Mouse (Mus musculus) spleen, adult 2 months (tissue): Measurements from ENCODE around the gene Errfi1. TPM values are rescaled to one million over a fixed set of nuclear protein-coding genes. Genes with fewer than 3 reads are reported as not detected.
A peak's percentile ranks its signal among the peaks of the same experiment; 100 is the strongest.

ENCODE experiments used
- DNase-seq, 2 experiments: peaks; one replicate each; pipeline versions ENCODE4 v3.0.0 to v3.0.0-alpha.2; 2012 to 2021; ENCODE audit warnings: low spot score in 2 of 2, low read depth in 1 of 2
- H3K27ac ChIP-seq: fragments of 200-500 bp; 2 replicates; pipeline ENCODE4 v1.5.1; 2012; ENCODE audit warnings: low read length, inconsistent platforms; ENCODE audit not compliant: insufficient read depth
- H3K27me3 ChIP-seq: fragments of 200-500 bp; 2 replicates; pipeline ENCODE4 v1.6.1; 2012; ENCODE audit warnings: mild to moderate bottlenecking, moderate library complexity, low read length, inconsistent platforms; ENCODE audit not compliant: control insufficient read depth, insufficient read depth
- H3K36me3 ChIP-seq: fragments of 200-500 bp; 2 replicates; pipeline ENCODE4 v1.6.1; 2012; ENCODE audit warnings: mild to moderate bottlenecking, low read length, inconsistent platforms; ENCODE audit not compliant: control insufficient read depth, insufficient read depth
- H3K4me1 ChIP-seq: fragments of 200-500 bp; 2 replicates; pipeline ENCODE4 v1.6.1; 2011; ENCODE audit warnings: inconsistent platforms; ENCODE audit not compliant: control insufficient read depth, insufficient read depth, insufficient read length
- H3K4me3 ChIP-seq: fragments of 200-500 bp; 2 replicates; pipeline ENCODE4 v1.5.1; 2011; ENCODE audit warnings: mild to moderate bottlenecking, inconsistent platforms; ENCODE audit not compliant: insufficient read depth, insufficient read length; ENCODE audit errors: extremely low read depth
- CTCF ChIP-seq: fragments of 200-500 bp; IDR thresholded peaks from 2 replicates; pipeline ENCODE4 v1.5.1; 2011; ENCODE audit warnings: mild to moderate bottlenecking, inconsistent platforms; ENCODE audit not compliant: insufficient read depth, insufficient read length, insufficient replicate concordance; ENCODE audit errors: extremely low read depth
- POLR2A ChIP-seq: fragments of 200-500 bp; IDR thresholded peaks from 2 replicates; pipeline ENCODE4 v1.6.1; 2011; ENCODE audit warnings: low read depth, low read length, inconsistent platforms
- WGBS: fragments of 180-500 bp; shearing (Covaris S2); methylation state at CpG from one replicate; pipeline ENCODE4 v1.1.7; 2018; 5-methylcytosine and 5-hydroxymethylcytosine counted together
- polyA plus RNA-seq: library from polyadenylated mRNA; depleted of rRNA; stranded (reverse); fragments of >200 nt; gene quantifications from 2 replicates; pipeline ENCODE4 v1.2.3, GENCODE M21; 2012

Gene Errfi1
- polyA plus RNA-seq, 1 experiment = 15.3 TPM

GRCm38 (mm10) chr4:150889955-150890315, 36.2 kb downstream of the Errfi1 start:
- WGBS = 87% methylated on average over 13 of the region's 13 CpGs
- Histone ChIP-seq H3K4me3 (no peak overlapping the region), H3K27ac (no peak overlapping the region), H3K36me3 (no peaks in the 10 kb centered on the region), H3K27me3 (no peaks in the 10 kb centered on the region), H3K4me1 (no peaks in the 10 kb centered on the region)
- no peak for DNase-seq
- no peak for TF ChIP-seq POLR2A
- TF ChIP-seq CTCF = no peak

DNA sequence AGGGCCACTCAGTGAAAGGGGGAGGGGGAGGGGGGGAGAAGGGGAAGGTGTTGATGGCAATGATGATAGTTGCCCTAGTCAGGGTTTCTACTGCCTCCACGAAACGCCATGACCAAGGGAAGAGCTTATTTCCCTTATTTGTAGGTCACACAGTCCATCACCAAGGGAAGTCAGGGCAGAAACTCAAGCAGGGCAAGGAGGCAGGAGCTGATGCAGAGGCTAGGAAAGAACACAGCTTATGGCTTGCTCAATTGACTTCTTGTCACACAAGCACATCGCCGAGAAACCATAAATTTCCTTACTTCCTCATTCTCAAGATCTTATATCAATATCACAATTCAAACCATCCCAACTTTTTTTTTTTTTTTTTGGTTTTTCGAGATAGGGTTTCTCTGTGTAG, 37.6 kb downstream of the Errfi1 start:
- Histone ChIP-seq H3K36me3 (peaks cover 4% of the 10 kb centered on the region), H3K27me3 (no peaks in the 10 kb centered on the region), H3K27ac (no peak overlapping the region), H3K4me1 (no peaks in the 10 kb centered on the region), H3K4me3 (no peak overlapping the region)
- no peak for DNase-seq
- TF ChIP-seq CTCF (no peak), POLR2A (no peak)
- 23% methylated on average over 5 of the region's 5 CpGs for WGBS

GRCm38 (mm10) chr4:150894718-150895501, 41.2 kb downstream of the Errfi1 start:
- Histone ChIP-seq H3K27me3 (no peaks in the 10 kb centered on the region), H3K4me3 (no peak overlapping the region), H3K4me1 (no peaks in the 10 kb centered on the region), H3K27ac (no peak overlapping the region), H3K36me3 (peaks cover 26% of the 10 kb centered on the region)
- WGBS = 71% methylated on average over 8 of the region's 8 CpGs
- DNase-seq = no peak
- TF ChIP-seq POLR2A (no peak), CTCF (no peak)

- TF ChIP-seq CTCF = no peak
- no peak for TF ChIP-seq POLR2A
- no peak for DNase-seq
- Histone ChIP-seq H3K27me3 (no peaks in the 10 kb centered on the region), H3K4me1 (no peaks in the 10 kb centered on the region), H3K4me3 (no peak overlapping the region), H3K36me3 (peaks cover 29% of the 10 kb centered on the region), H3K27ac (no peak overlapping the region)
- 90% methylated on average over 26 of the region's 26 CpGs for WGBS
These were observed 43.3 kb downstream of the Errfi1 start for GRCm38 (mm10) chr4:150896896-150897624.

DNA sequence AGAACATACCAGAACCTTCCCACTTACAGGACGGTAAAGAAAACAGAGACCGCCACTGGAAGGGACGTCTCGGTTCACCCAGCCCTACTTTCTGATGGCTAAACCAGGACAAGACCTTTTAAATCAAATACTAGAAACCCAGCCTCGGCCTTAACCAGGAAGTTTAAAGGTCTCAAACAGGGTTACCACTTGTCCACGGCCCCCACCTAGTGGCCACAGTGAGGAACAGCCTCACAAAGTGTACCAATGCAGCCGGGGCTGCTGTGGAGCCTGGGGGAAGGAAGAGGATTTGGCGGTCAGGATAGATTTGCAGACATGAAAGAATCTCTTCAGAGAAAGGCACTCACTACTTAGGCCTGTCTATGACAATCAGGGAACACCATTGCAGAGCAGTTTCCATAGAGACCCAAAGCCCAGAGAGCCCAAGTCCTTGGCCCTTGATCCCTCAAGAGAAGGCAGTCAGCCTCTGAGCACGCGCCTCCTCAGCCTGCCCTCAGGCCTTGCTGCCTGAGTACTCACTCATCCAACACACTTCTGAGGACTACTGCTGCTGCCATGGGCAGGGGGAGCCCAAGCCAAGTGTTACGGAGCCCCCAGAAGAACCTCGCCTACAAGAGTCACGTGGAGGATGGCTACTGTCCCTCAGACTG, 45.1 kb downstream of the Errfi1 start:
- Histone ChIP-seq H3K36me3 (peaks cover 37% of the 10 kb centered on the region), H3K4me1 (no peaks in the 10 kb centered on the region), H3K27ac (no peak overlapping the region), H3K4me3 (no peak overlapping the region), H3K27me3 (no peaks in the 10 kb centered on the region)
- 57% methylated on average over 13 of the region's 13 CpGs for WGBS
- TF ChIP-seq CTCF = peak; percentile 88; the same call in 1 of the 2 replicates
- no peak for TF ChIP-seq POLR2A
- peak; percentile 47 to 65 for DNase-seq

DNA sequence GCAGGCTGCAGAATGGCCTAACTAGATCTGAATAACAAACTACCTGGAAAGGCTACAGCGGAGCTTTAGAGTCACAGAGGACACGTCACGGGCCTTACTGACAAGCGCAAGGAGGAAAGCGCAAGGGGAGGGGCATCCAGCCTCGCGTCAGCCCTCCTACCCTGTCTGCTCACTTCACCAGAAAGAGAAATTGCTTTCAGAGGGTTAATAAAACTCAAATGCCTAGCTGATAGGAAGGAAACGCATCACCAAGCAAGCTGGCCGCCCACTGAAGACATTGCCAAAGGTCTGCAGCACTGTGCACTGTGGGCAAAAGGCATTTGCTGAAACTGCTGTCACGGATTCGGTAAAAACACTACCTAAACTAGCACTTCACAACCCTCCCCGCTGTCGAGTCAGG, 46.8 kb downstream of the Errfi1 start:
- H3K27ac ChIP-seq = no peak overlapping the region
- TF ChIP-seq POLR2A = no peak
- TF ChIP-seq CTCF = no peak
- no peak for DNase-seq
- H3K36me3 ChIP-seq = peaks cover 45% of the 10 kb centered on the region
- no peak overlapping the region for H3K4me3 ChIP-seq
- no peaks in the 10 kb centered on the region for H3K27me3 ChIP-seq
- 95% methylated on average over 13 of the region's 13 CpGs for WGBS
- no peaks in the 10 kb centered on the region for H3K4me1 ChIP-seq
